Mouse (Mus musculus): ENCODE data around the gene Plxna1. TPM values are rescaled to one million over a fixed set of nuclear protein-coding genes. Genes with fewer than 3 reads are reported as not detected.

Gene Plxna1
- polyA plus RNA-seq, 1 experiment from 2014 or later = 46.0 TPM

DNA sequence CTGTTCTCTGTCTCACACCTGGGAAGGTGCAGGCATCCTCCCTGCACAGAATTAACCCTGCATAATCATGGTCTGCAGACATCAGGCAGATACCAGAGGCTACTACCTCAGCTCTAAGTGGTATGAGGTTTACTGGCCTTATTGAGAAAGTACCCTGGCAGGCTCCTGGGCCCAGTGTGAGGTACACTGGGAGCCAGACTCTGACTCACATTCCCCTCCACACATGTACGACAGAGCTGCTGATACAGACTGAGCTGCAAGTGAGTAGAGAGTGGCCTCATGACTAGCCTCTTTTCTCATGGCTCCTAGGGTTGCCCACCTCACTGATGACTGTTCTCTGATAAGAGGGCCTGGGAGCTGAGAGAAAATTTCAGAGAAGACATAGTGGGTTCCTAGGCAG is 24.5 kb upstream of the Plxna1 start:
- Histone ChIP-seq H3K4me3 (no peak overlapping the region), H3K27me3 (replicated peaks) (no peaks in the 10 kb centered on the region), H3K36me3 (no peaks in the 10 kb centered on the region), H3K9ac (no peak overlapping the region), H3K4me1 (no peaks in the 10 kb centered on the region; the same call in 1 of the 2 replicates), H3K4me2 (replicated peaks) (no peak overlapping the region), H3K9me3 (no peaks in the 10 kb centered on the region), H3K27ac (no peak overlapping the region)
- ATAC-seq (ENCODE audit: low FRiP score, low read depth) = no peak
- 92% methylated on average over 1 of the region's 1 CpGs for WGBS

DNA sequence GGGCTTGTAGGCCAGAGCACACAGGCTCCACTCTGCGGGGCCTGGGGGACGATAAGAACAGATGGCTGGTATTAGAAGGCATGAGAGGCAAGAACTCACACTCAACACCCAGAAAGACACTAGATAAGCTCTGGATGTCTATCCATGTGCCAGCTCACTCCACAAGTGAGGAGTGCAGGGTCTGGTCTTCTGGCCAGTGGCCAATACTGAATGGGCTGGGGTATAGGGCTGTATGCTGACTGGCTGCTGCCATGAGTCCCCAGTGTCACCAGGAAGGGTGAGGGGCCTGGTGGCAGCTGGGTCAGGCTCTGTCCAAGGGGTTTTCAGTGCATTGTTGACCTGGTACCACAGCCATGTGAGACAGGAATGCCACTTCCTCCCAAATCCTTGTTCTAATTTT is 22.3 kb upstream of the Plxna1 start:
- no peaks in the 10 kb centered on the region for H3K9me3 ChIP-seq
- WGBS = 91% methylated on average over 2 of the region's 2 CpGs
- no peaks in the 10 kb centered on the region for H3K36me3 ChIP-seq
- ATAC-seq (ENCODE audit: low FRiP score, low read depth) = no peak
- no peak overlapping the region for H3K27ac ChIP-seq
- H3K4me1 ChIP-seq = no peaks in the 10 kb centered on the region; the same call in 1 of the 2 replicates
- H3K9ac ChIP-seq = no peak overlapping the region
- no peak overlapping the region for H3K4me3 ChIP-seq
- no peaks in the 10 kb centered on the region for H3K27me3 ChIP-seq (replicated peaks)
- no peak overlapping the region for H3K4me2 ChIP-seq (replicated peaks)

DNA sequence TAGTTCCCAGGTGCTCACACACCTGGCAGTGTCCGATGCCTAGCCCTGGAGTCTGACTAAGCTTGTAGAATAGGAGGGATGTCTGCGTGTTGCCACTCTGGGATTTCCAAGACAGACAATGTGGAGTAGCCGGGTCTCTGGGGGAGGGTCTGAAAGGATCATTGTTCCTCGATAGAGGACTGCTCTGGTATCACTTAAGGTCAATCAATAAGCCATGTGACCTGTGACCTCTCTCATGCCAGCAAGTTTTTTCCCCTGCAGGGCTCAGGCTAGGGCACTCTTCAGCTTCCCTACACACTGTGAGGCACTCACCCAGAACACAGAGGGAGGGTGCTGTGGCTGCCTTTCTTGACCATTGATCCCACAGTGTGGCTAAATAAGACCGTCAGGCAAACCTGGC is 19.4 kb upstream of the Plxna1 start:
- no peak overlapping the region for H3K9ac ChIP-seq
- H3K9me3 ChIP-seq = no peaks in the 10 kb centered on the region
- no peak overlapping the region for H3K27ac ChIP-seq
- WGBS = 28% methylated on average over 5 of the region's 5 CpGs
- no peak overlapping the region for H3K4me2 ChIP-seq (replicated peaks)
- H3K27me3 ChIP-seq (replicated peaks) = no peaks in the 10 kb centered on the region
- ATAC-seq (ENCODE audit: low FRiP score, low read depth) = no peak
- no peaks in the 10 kb centered on the region for H3K36me3 ChIP-seq
- H3K4me1 ChIP-seq = no peaks in the 10 kb centered on the region; the same call in 1 of the 2 replicates
- H3K4me3 ChIP-seq = no peak overlapping the region

DNA sequence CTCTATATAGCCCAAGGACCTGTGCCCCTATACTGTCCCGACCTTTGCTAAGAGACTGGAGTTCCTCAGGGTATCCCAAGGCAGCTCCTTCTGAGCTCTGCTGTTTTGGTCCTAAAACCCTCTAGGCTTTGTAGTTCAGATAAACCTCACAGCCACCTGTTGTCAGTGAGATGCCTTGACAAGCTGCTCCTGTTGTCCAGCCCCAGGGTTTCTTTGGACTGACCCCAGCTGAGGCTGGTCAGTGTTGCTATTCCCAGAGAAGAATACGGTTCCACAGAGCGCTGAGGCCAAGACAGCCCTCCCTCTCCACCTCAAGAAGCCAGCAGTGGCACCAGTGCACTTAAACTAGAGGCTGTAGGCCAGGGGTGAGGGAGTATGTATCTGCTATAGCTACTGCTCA is 18.8 kb upstream of the Plxna1 start:
- Histone ChIP-seq H3K4me3 (no peak overlapping the region), H3K9me3 (no peaks in the 10 kb centered on the region), H3K4me2 (replicated peaks) (no peak overlapping the region), H3K27me3 (replicated peaks) (no peaks in the 10 kb centered on the region), H3K27ac (no peak overlapping the region), H3K4me1 (no peaks in the 10 kb centered on the region; the same call in 1 of the 2 replicates), H3K36me3 (no peaks in the 10 kb centered on the region), H3K9ac (no peak overlapping the region)
- ATAC-seq (ENCODE audit: low FRiP score, low read depth) = no peak
- 55% methylated on average over 3 of the region's 3 CpGs for WGBS

DNA sequence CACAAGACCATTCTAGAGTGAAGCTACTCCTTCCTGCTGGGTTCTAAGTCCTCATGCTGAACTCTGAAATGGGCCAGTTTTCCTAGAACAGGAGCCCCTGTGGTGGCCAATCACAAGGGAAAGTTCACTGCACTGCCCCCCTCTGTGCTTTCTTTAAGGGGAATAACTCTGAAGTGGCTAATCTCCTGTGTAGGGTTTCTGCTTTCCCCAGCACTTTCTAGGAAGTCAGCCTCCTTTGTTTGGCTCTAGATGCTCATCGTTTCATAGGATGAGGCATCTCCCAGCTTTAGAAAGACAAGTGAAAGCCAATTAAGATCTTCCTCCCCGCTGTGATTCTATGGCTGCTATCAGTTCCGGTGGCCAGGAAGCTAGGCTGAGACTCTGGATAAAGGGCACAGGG is 18.3 kb upstream of the Plxna1 start:
- WGBS = 24% methylated on average over 3 of the region's 3 CpGs
- no peaks in the 10 kb centered on the region for H3K36me3 ChIP-seq
- no peaks in the 10 kb centered on the region for H3K9me3 ChIP-seq
- H3K4me2 ChIP-seq (replicated peaks) = no peak overlapping the region
- no peak for ATAC-seq (ENCODE audit: low FRiP score, low read depth)
- no peak overlapping the region for H3K4me3 ChIP-seq
- no peaks in the 10 kb centered on the region for H3K27me3 ChIP-seq (replicated peaks)
- H3K9ac ChIP-seq = no peak overlapping the region
- H3K4me1 ChIP-seq = no peaks in the 10 kb centered on the region; the same call in 1 of the 2 replicates
- no peak overlapping the region for H3K27ac ChIP-seq

DNA sequence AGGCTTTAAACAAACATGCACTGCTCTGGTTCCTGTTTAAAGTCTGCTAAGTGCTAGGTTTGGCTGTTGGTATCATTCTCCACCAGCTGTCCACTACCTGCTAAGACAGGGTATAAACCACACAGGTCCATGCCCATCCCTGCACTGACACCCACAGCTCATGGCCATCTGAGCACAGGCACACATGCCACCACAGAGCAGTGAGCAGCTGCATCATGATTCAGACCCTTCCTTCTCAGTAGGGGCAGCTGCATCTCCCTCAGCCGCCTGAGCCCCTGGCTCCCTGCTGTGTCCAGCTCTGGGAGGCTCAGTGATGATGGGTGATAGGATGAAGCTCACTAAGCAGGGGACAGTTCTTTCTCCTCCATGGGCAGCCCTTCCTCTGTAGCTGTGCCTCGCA is 15.8 kb upstream of the Plxna1 start:
- no peaks in the 10 kb centered on the region; the same call in 1 of the 2 replicates for H3K4me1 ChIP-seq

DNA sequence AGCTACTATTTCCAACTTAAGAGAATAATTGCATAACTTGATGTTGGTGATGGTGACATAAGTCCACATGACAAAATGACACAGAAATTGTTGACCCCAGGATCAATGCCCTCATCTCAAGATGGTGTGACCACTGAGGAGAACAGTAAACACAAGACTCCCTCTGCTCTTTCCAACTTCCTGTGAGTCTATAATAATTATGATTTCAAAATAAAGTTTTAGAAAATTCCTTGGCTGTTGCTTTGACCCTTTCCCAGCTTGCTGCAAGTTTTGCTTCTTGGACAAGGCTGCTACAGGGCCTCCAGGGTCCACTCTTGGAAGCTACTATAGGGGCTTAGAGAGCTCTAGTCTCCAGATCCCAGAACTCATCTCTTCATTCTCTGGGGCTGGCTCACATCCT is 6.4 kb upstream of the Plxna1 start:
- no peaks in the 10 kb centered on the region; the same call in 1 of the 2 replicates for H3K9me3 ChIP-seq
- no peak overlapping the region for H3K4me2 ChIP-seq (replicated peaks)
- H3K27ac ChIP-seq = no peak overlapping the region
- no peak overlapping the region for H3K4me3 ChIP-seq
- H3K36me3 ChIP-seq = no peaks in the 10 kb centered on the region
- no peaks in the 10 kb centered on the region for H3K4me1 ChIP-seq
- no peak for ATAC-seq (ENCODE audit: low FRiP score, low read depth)
- no peak overlapping the region for H3K9ac ChIP-seq
- peaks cover 4% of the 10 kb centered on the region; the same call in 1 of the 2 replicates for H3K27me3 ChIP-seq (replicated peaks)

More for the DNA sequence above, 15.8 kb upstream of the Plxna1 start:
- H3K36me3 ChIP-seq = no peaks in the 10 kb centered on the region
- no peak for ATAC-seq (ENCODE audit: low FRiP score, low read depth)
- no peak overlapping the region for H3K27ac ChIP-seq
- no peak overlapping the region for H3K4me2 ChIP-seq (replicated peaks)
- WGBS = 61% methylated on average over 2 of the region's 2 CpGs
- H3K9ac ChIP-seq = no peak overlapping the region
- H3K9me3 ChIP-seq = no peaks in the 10 kb centered on the region
- no peak overlapping the region for H3K4me3 ChIP-seq
- H3K27me3 ChIP-seq (replicated peaks) = no peaks in the 10 kb centered on the region

DNA sequence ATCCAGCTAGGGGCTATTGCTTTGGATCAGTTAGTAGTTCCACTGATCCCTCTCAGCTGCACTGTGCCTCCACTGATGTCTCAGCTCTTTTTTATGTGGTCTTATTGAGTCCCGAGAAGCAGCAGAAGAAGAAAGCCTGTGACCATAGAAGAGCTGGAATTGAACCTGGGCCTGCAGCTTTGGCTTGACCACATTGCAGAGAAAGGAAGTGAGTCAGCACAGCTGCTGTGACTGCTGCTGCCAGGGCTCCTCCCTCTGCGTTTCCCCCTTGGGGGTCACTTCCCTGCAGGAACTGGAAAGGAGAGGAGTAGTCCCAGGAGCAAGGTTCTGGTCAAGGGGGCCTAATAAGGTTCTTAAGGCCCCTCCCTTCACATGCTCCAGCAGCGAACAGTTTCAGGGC is 1.9 kb upstream of the Plxna1 start:
- Histone ChIP-seq H3K9me3 (no peaks in the 10 kb centered on the region; the same call in 1 of the 2 replicates), H3K9ac (no peak overlapping the region), H3K4me3 (no peak overlapping the region), H3K4me1 (peaks cover 30% of the 10 kb centered on the region), H3K36me3 (no peaks in the 10 kb centered on the region), H3K27me3 (replicated peaks) (peaks cover 8% of the 10 kb centered on the region; the same call in 1 of the 2 replicates), H3K27ac (no peak overlapping the region), H3K4me2 (replicated peaks) (no peak overlapping the region)
- 68% methylated on average over 3 of the region's 3 CpGs for WGBS
- ATAC-seq (ENCODE audit: low FRiP score, low read depth) = no peak

DNA sequence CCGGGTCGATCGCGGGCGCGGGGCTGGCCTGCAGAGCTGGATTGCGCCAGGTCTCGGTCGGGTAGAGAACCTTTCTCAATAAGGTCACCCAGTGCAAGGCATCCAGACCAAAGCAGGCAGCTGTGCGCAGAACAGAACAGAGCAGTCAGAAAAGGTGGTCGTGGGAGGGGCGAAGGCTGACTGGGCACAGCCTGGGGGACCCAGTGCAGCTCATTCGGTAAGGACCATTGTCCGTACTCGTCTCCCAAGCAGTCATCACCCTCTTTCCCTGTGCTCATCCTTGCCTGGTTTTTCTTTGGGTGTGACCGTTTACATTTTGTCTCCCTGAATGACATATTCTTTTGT is 659 bp upstream of the Plxna1 start:
- peak; percentile 46; the same call in 1 of the 2 replicates for ATAC-seq (ENCODE audit: low FRiP score, low read depth)
- H3K27me3 ChIP-seq (replicated peaks) = peaks cover 8% of the 10 kb centered on the region; the same call in 1 of the 2 replicates
- WGBS = 1% methylated on average over 15 of the region's 16 CpGs
- no peaks in the 10 kb centered on the region for H3K36me3 ChIP-seq
- peak overlapping the region; percentile 38 for H3K4me3 ChIP-seq
- no peak overlapping the region for H3K27ac ChIP-seq
- H3K9me3 ChIP-seq = no peaks in the 10 kb centered on the region; the same call in 1 of the 2 replicates
- peak overlapping the region; percentile 51 for H3K9ac ChIP-seq
- H3K4me2 ChIP-seq (replicated peaks) = peak overlapping the region; percentile 82
- H3K4me1 ChIP-seq = peaks cover 41% of the 10 kb centered on the region

DNA sequence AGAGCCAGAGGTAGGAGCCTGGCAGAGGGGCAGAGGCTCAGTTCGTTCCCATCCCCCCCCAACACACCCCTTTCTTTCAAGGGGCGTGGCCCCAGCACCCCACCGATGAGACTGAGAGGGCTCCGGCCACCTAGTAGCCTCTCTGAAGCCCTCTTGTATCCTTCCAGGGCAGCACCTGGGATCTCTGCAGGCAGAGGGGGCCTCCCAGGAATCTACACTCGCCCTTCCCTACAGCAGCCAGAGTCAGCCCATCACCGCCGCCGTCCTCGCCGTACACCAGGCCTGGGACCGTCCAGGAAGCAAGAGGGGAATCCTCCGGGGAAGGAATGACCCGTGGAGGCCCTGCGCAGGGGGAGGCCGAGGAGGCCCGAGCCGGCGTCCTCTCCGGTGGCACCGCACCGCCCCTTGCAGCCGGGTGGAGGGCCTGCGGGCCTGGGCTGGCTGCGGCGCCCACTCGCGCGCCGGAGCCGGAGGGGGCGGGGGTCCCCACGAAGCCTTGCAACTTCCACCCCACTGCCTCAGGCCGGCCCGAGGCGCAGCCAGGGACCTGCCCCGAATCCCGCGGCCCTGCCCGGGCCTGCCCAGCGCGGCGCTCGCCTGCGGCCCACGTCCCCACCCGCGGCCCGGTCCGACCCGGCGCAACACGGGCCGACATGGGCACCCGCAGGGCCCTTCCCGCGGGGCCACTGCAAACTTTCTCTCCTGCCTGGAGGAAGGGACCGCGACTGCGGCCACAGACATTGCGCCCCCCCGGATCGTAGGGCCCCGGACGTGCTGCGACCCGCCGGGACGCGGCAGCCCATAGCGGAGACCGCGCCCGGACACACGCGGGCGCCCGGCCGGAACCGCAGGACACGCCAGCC is 771 bp downstream of the Plxna1 start:
- peaks cover 9% of the 10 kb centered on the region for H3K36me3 ChIP-seq
- peak overlapping the region; percentile 90 for H3K4me2 ChIP-seq (replicated peaks)
- peak overlapping the region; percentile 98 for H3K4me3 ChIP-seq
- peak overlapping the region; percentile 99 for H3K9ac ChIP-seq
- peak overlapping the region; percentile 50; the same call in 1 of the 2 replicates for H3K27ac ChIP-seq
- H3K9me3 ChIP-seq = no peaks in the 10 kb centered on the region
- peaks cover 49% of the 10 kb centered on the region for H3K4me1 ChIP-seq
- H3K27me3 ChIP-seq (replicated peaks) = peaks cover 8% of the 10 kb centered on the region; the same call in 1 of the 2 replicates
- ATAC-seq (ENCODE audit: low FRiP score, low read depth) = peak; percentile 41
- under 1% methylated on average over 66 of the region's 80 CpGs for WGBS

DNA sequence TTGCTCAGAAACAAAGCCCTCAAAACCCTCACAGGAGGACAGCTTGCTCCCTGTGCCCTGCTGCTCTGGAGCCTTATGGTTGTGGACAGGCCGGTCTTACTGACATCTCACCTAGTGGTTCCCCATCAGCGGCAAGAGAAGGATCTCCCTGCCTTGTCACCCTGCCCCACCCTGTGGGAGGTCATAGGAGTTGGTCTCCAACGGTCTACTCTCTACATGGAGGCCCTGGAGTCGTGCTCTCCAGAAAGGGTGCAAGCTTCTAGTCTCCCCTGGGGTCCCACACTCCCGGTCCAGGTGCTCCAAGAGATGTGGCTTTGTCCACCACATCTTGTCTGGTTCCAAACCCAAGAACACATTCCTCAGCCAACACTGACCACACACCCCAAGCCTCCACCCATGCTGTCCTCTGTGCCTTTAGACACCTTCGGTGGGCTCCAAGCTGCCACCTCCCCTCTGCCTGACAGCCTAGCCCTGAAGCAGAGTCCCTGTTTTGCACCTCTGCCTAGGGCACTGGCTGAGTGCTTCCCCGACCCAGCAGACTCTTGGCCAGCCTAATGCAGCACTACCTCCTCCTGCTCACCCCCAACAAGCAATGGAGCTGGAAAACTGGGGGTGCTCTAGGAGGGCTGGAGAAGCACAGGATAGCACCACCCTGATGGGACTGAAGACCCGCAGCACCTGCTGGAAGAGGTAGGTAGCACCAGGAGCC is 1.6 kb downstream of the Plxna1 start:
- H3K9me3 ChIP-seq = no peaks in the 10 kb centered on the region
- H3K4me1 ChIP-seq = peaks cover 57% of the 10 kb centered on the region
- ATAC-seq (ENCODE audit: low FRiP score, low read depth) = no peak
- 47% methylated on average over 8 of the region's 8 CpGs for WGBS
- peak overlapping the region; percentile 37; the same call in 1 of the 2 replicates for H3K27ac ChIP-seq
- peak overlapping the region; percentile 99 for H3K9ac ChIP-seq
- peaks cover 8% of the 10 kb centered on the region; the same call in 1 of the 2 replicates for H3K27me3 ChIP-seq (replicated peaks)
- peak overlapping the region; percentile 98 for H3K4me3 ChIP-seq
- H3K36me3 ChIP-seq = peaks cover 17% of the 10 kb centered on the region
- peak overlapping the region; percentile 90 for H3K4me2 ChIP-seq (replicated peaks)
